Mouse (Mus musculus) mesoderm, embryonic 11.5 days (tissue): ENCODE measurements around the gene Senp5.

Experiments
- DNase-seq: peaks from one replicate; pipeline ENCODE4 v3.0.0-alpha.2; 2012; ENCODE audit warnings: low read depth, low spot score

Gene Senp5

GRCm38 (mm10) chr16:31940586-31940985, 62.5 kb downstream of the Senp5 start:
- no peak for DNase-seq

- no peak for DNase-seq
Observed at GRCm38 (mm10) chr16:31938856-31939255, 64.2 kb downstream of the Senp5 start.

GRCm38 (mm10) chr16:31936568-31936967, 66.5 kb downstream of the Senp5 start:
- no peak for DNase-seq

- DNase-seq = peak; percentile 28
Observed at GRCm38 (mm10) chr16:31935091-31935979, 67.8 kb downstream of the Senp5 start.

- no peak for DNase-seq
Observed at GRCm38 (mm10) chr16:31934550-31935010, 68.5 kb downstream of the Senp5 start.

- peak; percentile 21 for DNase-seq
Observed at GRCm38 (mm10) chr16:31933751-31934549, 69.1 kb downstream of the Senp5 start, which contains the start of gene Pigz. Pigz (plus strand) TSS chr16:31933851.

GRCm38 (mm10) chr16:31932840-31933697, 70.0 kb downstream of the Senp5 start:
- DNase-seq = peak; percentile 96

- peak; percentile 26 for DNase-seq
Observed at GRCm38 (mm10) chr16:31932255-31932654, 70.8 kb downstream of the Senp5 start.

- DNase-seq = no peak
Observed at GRCm38 (mm10) chr16:31931330-31931729, 71.8 kb downstream of the Senp5 start.

- DNase-seq = no peak
Observed at GRCm38 (mm10) chr16:31927412-31927811, 75.7 kb downstream of the Senp5 start.

- no peak for DNase-seq
Observed at GRCm38 (mm10) chr16:31926547-31927182, 76.4 kb downstream of the Senp5 start.

- DNase-seq = no peak
Observed at GRCm38 (mm10) chr16:31926091-31926490, 77.0 kb downstream of the Senp5 start.

- DNase-seq = no peak
Observed at GRCm38 (mm10) chr16:31924368-31924767, 78.7 kb downstream of the Senp5 start.

GRCm38 (mm10) chr16:31918248-31918724, 84.8 kb downstream of the Senp5 start:
- peak; percentile 91 for DNase-seq

- DNase-seq = no peak
Observed at GRCm38 (mm10) chr16:31917776-31918175, 85.3 kb downstream of the Senp5 start.

- no peak for DNase-seq
Observed at GRCm38 (mm10) chr16:31910281-31910847, 92.7 kb downstream of the Senp5 start.
